Mouse (Mus musculus) hindbrain, embryonic 16.5 days (tissue): ENCODE results near the gene Etv5. TPM values are rescaled to one million over a fixed set of nuclear protein-coding genes. Genes with fewer than 3 reads are reported as not detected.
A peak's percentile ranks its signal among the peaks of the same experiment; 100 is the strongest.
"Not testable (repeated sequence)": the region's sequence is repeated elsewhere in the genome, so short reads cannot be mapped to it uniquely, and the experiment has no call there.

Experiments used
- ATAC-seq: fragments of 200-750 bp; cut with Nextera tagmentation; 2 replicates; pipeline ENCODE4 v1.8.0; 2017; ENCODE audit warnings: moderate TSS enrichment, moderate library complexity
- H3K27ac ChIP-seq: fragments of 300-500 bp; sonication (generic); 2 replicates; pipeline ENCODE4 v1.5.1; 2014; ENCODE audit warnings: low read depth, mild to moderate bottlenecking, control low read depth, low read length, moderate library complexity
- H3K27me3 ChIP-seq: fragments of 300-500 bp; sonication (generic); replicated peaks from 2 replicates; pipeline ENCODE4 v1.6.1; 2014; ENCODE audit warnings: low read length; ENCODE audit not compliant: control insufficient read depth, insufficient read depth
- H3K36me3 ChIP-seq: fragments of 300-500 bp; sonication (generic); 2 replicates; pipeline ENCODE4 v1.6.1; 2014; ENCODE audit warnings: mild to moderate bottlenecking, low read length, moderate library complexity, mixed read lengths; ENCODE audit not compliant: control insufficient read depth, insufficient read depth
- H3K4me1 ChIP-seq: fragments of 300-500 bp; sonication (generic); 2 replicates; pipeline ENCODE4 v1.6.1; 2014; ENCODE audit warnings: low read depth, low read length; ENCODE audit not compliant: control insufficient read depth, insufficient read depth
- H3K4me2 ChIP-seq: fragments of 300-500 bp; sonication (generic); 2 replicates; pipeline ENCODE4 v1.6.1; 2014; ENCODE audit warnings: mild to moderate bottlenecking, low read length, control low read depth, moderate library complexity
- H3K4me3 ChIP-seq: fragments of 300-500 bp; sonication (generic); 2 replicates; pipeline ENCODE4 v1.5.1; 2014; ENCODE audit warnings: mild to moderate bottlenecking, low read length, control low read depth, moderate library complexity
- H3K9ac ChIP-seq: fragments of 300-500 bp; sonication (generic); 2 replicates; pipeline ENCODE4 v1.6.1; 2014; ENCODE audit warnings: low read depth, mild to moderate bottlenecking, control low read depth, low read length, moderate library complexity
- H3K9me3 ChIP-seq: fragments of 300-500 bp; sonication (generic); 2 replicates; pipeline ENCODE4 v1.6.1; 2014; ENCODE audit warnings: mild to moderate bottlenecking, low read length, moderate library complexity; ENCODE audit not compliant: control insufficient read depth
- WGBS: fragments of 180-500 bp; shearing (Covaris S2); extraction: QIAGEN DNeasy Blood & Tissue Kit; methylation state at CpG from one replicate; pipeline ENCODE4 v1.1.7; 2014; 5-methylcytosine and 5-hydroxymethylcytosine counted together
- polyA plus RNA-seq: library from polyadenylated mRNA; unstranded; fragments of >200 nt; fragmentation: Nextera tagmentation; extraction: Ambion mirVana; gene quantifications from 2 replicates; pipeline ENCODE4 v1.2.1, GENCODE M21; 2015

The Etv5 gene
- polyA plus RNA-seq, 1 experiment from 2014 or later = 29.9 TPM

DNA sequence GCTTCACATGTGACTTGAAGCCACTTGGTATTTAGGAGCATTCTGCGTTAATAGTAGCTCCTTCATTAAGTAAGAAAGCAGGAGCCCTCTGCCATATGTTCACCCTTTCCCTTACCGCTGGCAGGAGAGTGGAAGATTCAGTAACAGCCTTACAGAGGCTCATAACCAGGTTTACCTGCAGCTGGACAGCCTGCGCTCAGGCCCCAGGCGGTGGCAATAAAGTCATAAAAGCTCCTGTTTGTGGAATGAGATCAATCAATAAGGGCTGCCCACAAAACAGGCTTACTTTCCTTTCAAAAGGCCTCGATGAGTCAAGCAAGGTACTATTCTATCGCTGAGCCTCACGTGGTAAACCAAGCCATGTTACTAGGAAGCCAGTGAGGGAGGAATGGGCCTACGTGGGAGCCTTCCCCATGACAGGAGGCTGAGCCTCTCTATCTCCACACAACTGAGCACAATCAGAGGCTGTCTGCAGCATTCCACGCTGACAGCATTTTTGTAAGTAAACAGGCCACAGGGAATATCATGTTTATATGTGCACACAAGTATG lies 49.1 kb downstream of the Etv5 start:
- Histone ChIP-seq H3K4me3 (no peak overlapping the region), H3K9ac (no peak overlapping the region), H3K36me3 (no peaks in the 10 kb centered on the region), H3K27me3 (no peaks in the 10 kb centered on the region), H3K9me3 (no peaks in the 10 kb centered on the region), H3K4me2 (no peak overlapping the region), H3K4me1 (peaks cover 7% of the 10 kb centered on the region), H3K27ac (no peak overlapping the region)
- ATAC-seq = 0 out of 2 replicates have a peak, but pooled peaks have one; percentile 40
- WGBS = 77% methylated on average over 9 of the region's 9 CpGs

DNA sequence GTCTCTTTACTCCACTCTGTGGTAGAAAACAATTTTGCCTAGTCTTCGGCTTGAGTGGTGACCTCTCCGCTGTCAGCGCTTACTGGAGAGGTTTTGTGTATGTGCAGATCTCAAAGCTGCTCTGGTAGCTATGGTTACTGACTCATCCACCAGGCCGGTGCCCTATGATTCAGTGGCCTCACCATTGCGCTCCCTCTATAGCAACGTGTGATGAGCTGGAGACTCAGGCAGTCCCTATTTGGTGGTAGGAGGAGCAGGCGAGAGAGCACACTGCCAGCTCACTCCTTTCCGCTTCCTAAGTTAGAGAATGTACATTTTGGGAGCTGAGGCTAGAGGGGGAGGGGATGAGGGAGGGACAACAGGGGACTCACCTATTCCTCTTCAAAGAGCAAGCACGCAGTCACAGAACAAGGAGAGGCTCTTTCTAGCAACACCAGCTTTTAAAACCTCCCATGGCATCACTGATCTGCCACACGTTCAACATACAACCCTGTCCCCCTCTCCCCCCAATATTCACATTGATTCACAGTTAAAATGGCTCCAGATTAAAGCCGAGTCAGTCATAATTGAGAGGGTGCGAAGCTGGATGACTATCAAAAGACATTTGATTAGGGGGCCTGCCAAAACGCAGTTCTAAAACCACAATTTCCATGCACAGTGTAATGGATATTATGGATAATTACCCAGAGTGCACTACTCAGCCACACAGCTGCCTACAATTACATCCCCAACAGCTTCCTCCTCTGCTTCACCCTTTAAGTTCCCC lies 50.2 kb downstream of the Etv5 start:
- Histone ChIP-seq H3K4me2 (no peak overlapping the region), H3K27me3 (no peaks in the 10 kb centered on the region), H3K9ac (no peak overlapping the region), H3K36me3 (no peaks in the 10 kb centered on the region), H3K4me1 (peaks cover 7% of the 10 kb centered on the region), H3K27ac (no peak overlapping the region), H3K9me3 (no peaks in the 10 kb centered on the region), H3K4me3 (no peak overlapping the region)
- WGBS = 60% methylated on average over 13 of the region's 13 CpGs
- ATAC-seq = peak; percentile 71

DNA sequence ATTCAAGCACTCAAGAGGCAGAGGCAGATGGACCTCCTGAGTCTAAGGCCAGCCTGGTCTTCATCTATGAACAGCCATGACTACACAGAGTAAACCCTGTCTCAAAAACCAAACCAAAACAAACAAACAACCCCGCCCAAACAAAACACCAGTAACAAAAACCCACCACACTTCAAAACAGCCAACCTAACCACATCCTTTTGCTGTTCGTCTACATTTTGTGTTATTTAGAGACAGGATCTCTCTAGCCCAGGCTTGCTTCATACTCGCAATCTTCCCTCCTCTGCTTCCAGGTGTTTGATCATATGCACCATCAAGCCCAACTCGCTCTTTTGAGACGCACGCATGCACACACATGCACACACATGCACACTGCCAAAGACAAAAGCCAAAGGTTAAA lies 51.8 kb downstream of the Etv5 start:
- Histone ChIP-seq H3K27ac (no peak overlapping the region), H3K27me3 (no peaks in the 10 kb centered on the region), H3K9ac (no peak overlapping the region), H3K36me3 (no peaks in the 10 kb centered on the region), H3K4me2 (no peak overlapping the region), H3K4me1 (peaks cover 7% of the 10 kb centered on the region), H3K9me3 (no peaks in the 10 kb centered on the region), H3K4me3 (no peak overlapping the region)
- WGBS = 93% methylated on average over 6 of the region's 6 CpGs
- ATAC-seq = no peak

- not testable (repeated sequence) for H3K36me3 ChIP-seq, H3K27me3 ChIP-seq, H3K4me1 ChIP-seq, H3K4me3 ChIP-seq, ATAC-seq, H3K27ac ChIP-seq, H3K4me2 ChIP-seq, H3K9me3 ChIP-seq, H3K9ac ChIP-seq
- WGBS = 87% methylated on average over 6 of the region's 7 CpGs
These were observed 57.5 kb downstream of the Etv5 start for GRCm38 (mm10) chr16:22382018-22382417.

DNA sequence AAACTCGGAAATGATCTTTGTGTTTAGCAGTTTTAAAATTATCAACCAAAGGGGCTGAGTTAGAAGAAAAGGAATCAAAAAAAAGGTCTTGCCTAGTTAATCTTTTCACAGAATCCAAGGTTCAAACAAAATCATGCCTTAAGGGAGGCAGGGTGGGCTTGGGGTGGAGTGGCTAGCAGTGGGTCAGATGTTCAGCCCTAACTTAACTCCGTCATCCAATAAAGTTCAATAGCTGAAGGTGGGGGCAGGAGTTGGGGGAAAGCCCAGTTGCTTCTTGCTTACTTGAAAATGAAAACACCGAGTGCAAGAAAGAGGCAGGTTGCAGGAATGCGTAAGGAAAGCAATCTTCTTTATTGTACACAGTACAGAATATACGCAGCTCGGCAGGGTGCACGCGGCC lies 58.5 kb downstream of the Etv5 start:
- Histone ChIP-seq H3K27me3 (no peaks in the 10 kb centered on the region), H3K9me3 (no peaks in the 10 kb centered on the region), H3K4me3 (no peak overlapping the region), H3K27ac (no peak overlapping the region), H3K36me3 (no peaks in the 10 kb centered on the region), H3K9ac (no peak overlapping the region), H3K4me2 (no peak overlapping the region), H3K4me1 (no peaks in the 10 kb centered on the region; the same call in 1 of the 2 replicates)
- ATAC-seq = no peak
- WGBS = 83% methylated on average over 8 of the region's 8 CpGs

GRCm38 (mm10) chr16:22379986-22380385 lies 59.5 kb downstream of the Etv5 start:
- Histone ChIP-seq H3K4me1 (no peaks in the 10 kb centered on the region; the same call in 1 of the 2 replicates), H3K9me3 (no peaks in the 10 kb centered on the region), H3K27me3 (no peaks in the 10 kb centered on the region), H3K4me3 (no peak overlapping the region), H3K9ac (no peak overlapping the region), H3K4me2 (no peak overlapping the region), H3K36me3 (no peaks in the 10 kb centered on the region), H3K27ac (no peak overlapping the region)
- 13% methylated on average over 8 of the region's 8 CpGs for WGBS
- ATAC-seq = no peak

GRCm38 (mm10) chr16:22379342-22379741 lies 60.2 kb downstream of the Etv5 start:
- Histone ChIP-seq H3K36me3 (no peaks in the 10 kb centered on the region), H3K27ac (no peak overlapping the region), H3K4me2 (no peak overlapping the region), H3K4me1 (no peaks in the 10 kb centered on the region; the same call in 1 of the 2 replicates), H3K9me3 (no peaks in the 10 kb centered on the region), H3K4me3 (no peak overlapping the region), H3K9ac (no peak overlapping the region), H3K27me3 (no peaks in the 10 kb centered on the region)
- 88% methylated on average over 4 of the region's 4 CpGs for WGBS
- ATAC-seq = no peak

GRCm38 (mm10) chr16:22377714-22378113 lies 61.8 kb downstream of the Etv5 start:
- Histone ChIP-seq H3K27ac (no peak overlapping the region), H3K9ac (no peak overlapping the region), H3K36me3 (no peaks in the 10 kb centered on the region), H3K27me3 (no peaks in the 10 kb centered on the region), H3K9me3 (no peaks in the 10 kb centered on the region), H3K4me1 (no peaks in the 10 kb centered on the region; the same call in 1 of the 2 replicates), H3K4me2 (no peak overlapping the region), H3K4me3 (no peak overlapping the region)
- WGBS = 63% methylated on average over 3 of the region's 3 CpGs
- no peak for ATAC-seq

- Histone ChIP-seq H3K36me3 (no peaks in the 10 kb centered on the region), H3K9ac (no peak overlapping the region), H3K4me1 (no peaks in the 10 kb centered on the region; the same call in 1 of the 2 replicates), H3K4me2 (no peak overlapping the region), H3K9me3 (no peaks in the 10 kb centered on the region), H3K27me3 (no peaks in the 10 kb centered on the region), H3K4me3 (no peak overlapping the region), H3K27ac (no peak overlapping the region)
- ATAC-seq = no peak
- 91% methylated on average over 2 of the region's 2 CpGs for WGBS
These were observed 64.6 kb downstream of the Etv5 start for GRCm38 (mm10) chr16:22374898-22375297.
